Mouse (Mus musculus) gastrocnemius, postnatal 36 days (tissue): ENCODE data around the gene Hormad2. TPM values are rescaled to one million over a fixed set of nuclear protein-coding genes. Genes with fewer than 3 reads are reported as not detected.

Experiments used
- DNase-seq, 2 experiments: peaks; one replicate each; pipeline ENCODE4 v3.0.0; 2022
- intact Hi-C: fragments of 180-260 bp; cut with DNase I; formaldehyde crosslinking; loops from one replicate; pipeline ENCODE4 v1.15.1; 2025
- total RNA-seq, 2 experiments: library from RNA; stranded (reverse); gene quantifications; 2 replicates each; pipeline ENCODE4 v1.2.3; 2021

Gene Hormad2
- total RNA-seq, 2 experiments from 2014 or later = not detected

GRCm38 (mm10) chr11:4452467-4453184 lies 11.7 kb upstream of the Hormad2 start:
- DNase-seq = no peak
- intact Hi-C loops = no loop called here

- intact Hi-C loops = no loop called here
- DNase-seq = peak; percentile 29 to 40
Measured at GRCm38 (mm10) chr11:4451116-4451515, 10.2 kb upstream of the Hormad2 start.

GRCm38 (mm10) chr11:4446195-4446868 lies 5.4 kb upstream of the Hormad2 start:
- DNase-seq = no peak
- intact Hi-C loops = no loop called here

GRCm38 (mm10) chr11:4442280-4442679 lies 1.4 kb upstream of the Hormad2 start:
- intact Hi-C loops = no loop called here

GRCm38 (mm10) chr11:4438211-4438610 lies 2.7 kb downstream of the Hormad2 start:
- DNase-seq = no peak
- intact Hi-C loops = loop anchor here (10.0 kb wide), 2 partner anchors 397 to 427 kb away; no protein-coding TSS in a partner anchor

More at GRCm38 (mm10) chr11:4442280-4442679, 1.4 kb upstream of the Hormad2 start:
- no peak for DNase-seq

- intact Hi-C loops = loop anchor here (10.0 kb wide), 2 partner anchors 397 to 427 kb away; no protein-coding TSS in a partner anchor
- DNase-seq = no peak
Measured at GRCm38 (mm10) chr11:4437318-4437717, 3.6 kb downstream of the Hormad2 start.

- intact Hi-C loops = loop anchor here (10.0 kb wide), 2 partner anchors 398 to 428 kb away; no protein-coding TSS in a partner anchor
- no peak for DNase-seq
Measured at GRCm38 (mm10) chr11:4436631-4437030, 4.3 kb downstream of the Hormad2 start.

- no peak for DNase-seq
- intact Hi-C loops = loop anchor here (10.0 kb wide), 2 partner anchors 400 to 430 kb away; no protein-coding TSS in a partner anchor
Measured at GRCm38 (mm10) chr11:4434461-4434860, 6.4 kb downstream of the Hormad2 start.

GRCm38 (mm10) chr11:4423818-4424217 lies 17.1 kb downstream of the Hormad2 start:
- no peak for DNase-seq
- intact Hi-C loops = loop anchor here (1.0 to 5.0 kb wide), 2 partner anchors 165 to 287 kb away; partner anchors contain the start of gene Rnf215

- no peak for DNase-seq
- intact Hi-C loops = loop anchor here (1.0 to 5.0 kb wide), 3 partner anchors 163 to 285 kb away; partner anchors contain the start of gene Rnf215
Measured at GRCm38 (mm10) chr11:4422494-4423425, 18.1 kb downstream of the Hormad2 start.

GRCm38 (mm10) chr11:4421933-4422488 lies 18.9 kb downstream of the Hormad2 start:
- intact Hi-C loops = loop anchor here (1.0 to 5.0 kb wide), 2 partner anchors 201 to 285 kb away; partner anchors contain the start of gene Rnf215
- DNase-seq = no peak

GRCm38 (mm10) chr11:4417986-4418385 lies 22.9 kb downstream of the Hormad2 start:
- intact Hi-C loops = no loop called here
- no peak for DNase-seq

GRCm38 (mm10) chr11:4412294-4412693 lies 28.6 kb downstream of the Hormad2 start:
- no peak for DNase-seq
- intact Hi-C loops = no loop called here

GRCm38 (mm10) chr11:4404277-4404676 lies 36.6 kb downstream of the Hormad2 start:
- intact Hi-C loops = no loop called here
- no peak for DNase-seq

GRCm38 (mm10) chr11:4403381-4403780 lies 37.5 kb downstream of the Hormad2 start:
- intact Hi-C loops = no loop called here
- DNase-seq = no peak

GRCm38 (mm10) chr11:4401251-4401650 lies 39.7 kb downstream of the Hormad2 start:
- no peak for DNase-seq
- intact Hi-C loops = no loop called here

- DNase-seq = no peak
- intact Hi-C loops = no loop called here
Measured at GRCm38 (mm10) chr11:4394226-4394625, 46.7 kb downstream of the Hormad2 start.

GRCm38 (mm10) chr11:4388018-4388417 lies 52.9 kb downstream of the Hormad2 start:
- no peak for DNase-seq
- intact Hi-C loops = no loop called here

GRCm38 (mm10) chr11:4382321-4382720 lies 58.6 kb downstream of the Hormad2 start:
- intact Hi-C loops = no loop called here

GRCm38 (mm10) chr11:4379857-4380256 lies 61.0 kb downstream of the Hormad2 start:
- DNase-seq = no peak
- intact Hi-C loops = no loop called here

More at GRCm38 (mm10) chr11:4382321-4382720, 58.6 kb downstream of the Hormad2 start:
- DNase-seq = no peak
